Mouse (Mus musculus) olfactory bulb, adult 2 months (tissue): ENCODE data around the gene Serping1. TPM values are rescaled to one million over a fixed set of nuclear protein-coding genes. Genes with fewer than 3 reads are reported as not detected.

Experiments used
- H3K27ac ChIP-seq: fragments of 200-500 bp; 2 replicates; pipeline ENCODE4 v1.5.1; 2012; ENCODE audit warnings: low read depth, low read length; ENCODE audit not compliant: insufficient read depth
- H3K4me1 ChIP-seq: fragments of 200-500 bp; 2 replicates; pipeline ENCODE4 v1.6.1; 2012; ENCODE audit warnings: low read length; ENCODE audit not compliant: control insufficient read depth, insufficient read depth
- H3K4me3 ChIP-seq: fragments of 200-500 bp; 2 replicates; pipeline ENCODE4 v1.5.1; 2012; ENCODE audit warnings: mild to moderate bottlenecking, low read depth, low read length, moderate library complexity; ENCODE audit not compliant: insufficient read depth
- CTCF ChIP-seq: fragments of 200-500 bp; IDR thresholded peaks from 2 replicates; pipeline ENCODE4 v1.5.1; 2012; ENCODE audit warnings: low read depth, mild to moderate bottlenecking, low read length, moderate library complexity; ENCODE audit not compliant: insufficient read depth
- POLR2A ChIP-seq: fragments of 200-500 bp; IDR thresholded peaks from 2 replicates; pipeline ENCODE4 v1.6.1; 2012; ENCODE audit warnings: mild to moderate bottlenecking, low read depth, low read length, moderate library complexity; ENCODE audit not compliant: insufficient read depth
- WGBS: fragments of 180-500 bp; shearing (Covaris S2); methylation state at CpG from one replicate; pipeline ENCODE4 v1.1.7; 2018; 5-methylcytosine and 5-hydroxymethylcytosine counted together
- polyA plus RNA-seq: library from polyadenylated mRNA; stranded (reverse); fragments of >200 nt; gene quantifications from 2 replicates; pipeline ENCODE4 v1.2.4, GENCODE M21; 2012; ENCODE audit warnings: low replicate concordance; ENCODE audit not compliant: missing spikeins, insufficient read depth, insufficient read length

Serping1 gene
- polyA plus RNA-seq, 1 experiment, result not detected

DNA sequence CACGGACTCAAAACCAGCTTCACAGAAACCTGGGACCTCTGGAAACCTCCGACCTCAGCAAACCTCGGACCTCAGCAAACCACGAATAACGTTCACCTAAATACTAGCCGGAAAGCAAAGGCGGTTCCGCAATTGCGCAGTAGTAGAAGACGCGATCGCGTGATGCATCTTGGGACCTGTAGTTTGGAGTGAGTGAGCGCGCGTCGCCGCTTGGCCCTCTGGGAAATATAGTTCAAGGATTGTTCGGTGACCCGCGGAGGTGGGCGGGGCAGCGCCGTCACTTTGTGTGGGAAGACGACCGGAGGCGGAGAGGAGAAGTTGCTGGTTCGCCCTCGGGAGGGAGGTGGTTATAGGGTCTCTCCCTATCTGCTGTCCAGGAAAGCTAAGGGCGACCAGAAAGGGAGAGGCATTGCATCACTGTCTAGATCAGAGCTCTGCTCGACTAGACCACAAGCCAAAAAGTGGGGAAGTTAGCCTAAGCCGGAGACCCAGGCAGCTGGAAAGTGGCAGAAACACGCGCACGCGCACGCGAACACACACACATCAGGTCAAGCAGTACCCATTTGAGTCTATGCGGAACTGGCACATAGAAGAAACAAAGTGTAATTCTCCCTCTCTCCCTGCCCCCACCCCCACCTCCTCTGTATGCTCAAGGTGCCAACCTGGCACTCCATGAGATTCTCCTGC, 47.9 kb downstream of the Serping1 start, which contains the start of gene Clp1:
Gene Clp1, minus strand, starts transcription at position 179 of the 687 bp plus-strand sequence.
- Histone ChIP-seq H3K4me3 (peak within 1 kb of the TSS; percentile 61), H3K4me1 (peaks cover 9% of the 10 kb centered on the region), H3K27ac (peak within 1 kb of the TSS; percentile 58)
- peak; percentile 54; the same call in 1 of the 2 replicates for TF ChIP-seq POLR2A
- TF ChIP-seq CTCF, result no peak
- under 1% methylated on average over 39 of the region's 39 CpGs for whole genome bisulfite sequencing

DNA sequence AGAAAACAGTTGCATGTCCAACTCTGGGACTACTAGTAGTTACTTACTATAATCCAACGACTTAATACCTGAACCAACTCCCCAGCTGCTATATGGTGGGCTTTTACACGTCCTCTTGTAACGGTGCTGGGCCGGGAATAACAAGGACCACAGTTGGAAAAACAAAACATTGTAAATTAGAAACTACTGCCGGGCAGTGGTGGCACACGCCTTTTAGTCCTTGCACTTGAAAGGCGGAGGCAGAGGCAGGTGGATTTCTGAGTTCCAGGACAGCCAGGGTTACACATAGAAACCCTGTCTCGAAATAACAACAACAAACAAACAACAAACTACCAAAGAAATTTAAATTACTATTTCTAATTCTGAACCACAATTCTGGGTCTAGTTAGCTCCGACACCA, 48.5 kb downstream of the Serping1 start:
- no peak for TF ChIP-seq CTCF
- TF ChIP-seq POLR2A, result no peak
- H3K4me3 ChIP-seq, result peak overlapping the region; percentile 61
- peaks cover 9% of the 10 kb centered on the region for H3K4me1 ChIP-seq
- 2% methylated on average over 9 of the region's 9 CpGs for WGBS
- H3K27ac ChIP-seq, result no peak overlapping the region

DNA sequence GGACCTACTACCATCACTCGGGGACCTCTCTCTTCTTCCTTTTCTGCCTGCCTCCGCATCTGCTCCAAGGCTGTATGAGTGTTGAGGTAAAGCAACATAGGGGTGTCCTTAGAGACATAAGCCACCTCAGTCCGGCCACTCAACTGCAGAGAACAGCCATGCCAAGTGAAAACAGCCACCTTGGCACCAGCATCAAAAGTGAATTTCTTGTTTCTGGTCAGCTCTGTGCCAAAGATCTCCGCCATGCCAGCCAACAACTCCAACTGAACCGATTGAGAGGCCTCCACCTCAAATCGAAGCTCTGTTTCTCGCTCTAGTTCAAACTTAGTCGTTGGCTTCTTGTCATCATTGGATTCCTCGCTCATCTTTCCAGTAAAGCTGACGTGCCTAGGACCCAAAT, 49.5 kb downstream of the Serping1 start:
- TF ChIP-seq CTCF, result no peak
- no peak for TF ChIP-seq POLR2A
- H3K4me1 ChIP-seq, result peaks cover 9% of the 10 kb centered on the region
- H3K27ac ChIP-seq, result no peak overlapping the region
- no peak overlapping the region for H3K4me3 ChIP-seq
- 86% methylated on average over 10 of the region's 10 CpGs for WGBS

DNA sequence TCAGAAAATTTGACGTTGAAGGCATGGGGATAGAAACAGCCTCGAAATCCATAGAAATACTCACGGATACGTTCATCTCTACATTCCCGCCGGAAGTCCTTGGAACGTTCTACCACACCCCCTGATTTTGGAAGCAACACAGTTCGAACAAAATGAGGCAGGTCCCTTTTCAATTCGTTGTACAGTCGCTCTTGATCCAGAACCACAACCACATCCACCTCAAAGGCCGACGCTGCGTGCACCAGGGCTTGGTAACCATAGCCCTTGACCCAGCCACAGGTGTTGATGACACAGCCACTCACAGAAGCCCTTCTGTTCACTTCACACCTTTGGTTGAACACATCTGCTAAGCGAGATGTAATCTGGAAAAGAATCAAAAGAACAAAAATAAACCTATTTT, 51.4 kb downstream of the Serping1 start:
- H3K27ac ChIP-seq, result no peak overlapping the region
- no peak for TF ChIP-seq POLR2A
- TF ChIP-seq CTCF, result no peak
- 95% methylated on average over 14 of the region's 14 CpGs for WGBS

DNA sequence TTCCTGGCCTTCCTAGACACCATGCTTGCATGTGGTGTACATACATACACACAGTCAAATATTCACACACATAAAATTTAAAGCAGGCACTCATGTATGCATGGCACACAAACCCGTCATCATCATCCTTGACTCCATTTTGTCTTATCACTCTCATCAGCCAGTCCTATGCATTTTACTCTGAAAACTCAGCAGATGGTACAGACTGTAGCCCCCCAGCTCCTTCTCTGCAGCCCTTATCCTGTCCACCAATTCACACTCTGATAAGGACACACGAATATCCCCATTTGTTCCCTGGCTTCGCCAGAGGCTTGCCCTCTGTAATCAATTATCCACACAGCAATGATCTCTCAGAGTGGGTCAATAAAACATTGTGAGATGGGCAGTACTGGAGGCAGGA, 54.1 kb downstream of the Serping1 start:
- TF ChIP-seq CTCF (no peak), POLR2A (no peak)
- WGBS, result 92% methylated on average over 3 of the region's 3 CpGs

More for the DNA sequence above, 51.4 kb downstream of the Serping1 start:
- H3K4me1 ChIP-seq, result peaks cover 9% of the 10 kb centered on the region
- H3K4me3 ChIP-seq, result no peak overlapping the region

DNA sequence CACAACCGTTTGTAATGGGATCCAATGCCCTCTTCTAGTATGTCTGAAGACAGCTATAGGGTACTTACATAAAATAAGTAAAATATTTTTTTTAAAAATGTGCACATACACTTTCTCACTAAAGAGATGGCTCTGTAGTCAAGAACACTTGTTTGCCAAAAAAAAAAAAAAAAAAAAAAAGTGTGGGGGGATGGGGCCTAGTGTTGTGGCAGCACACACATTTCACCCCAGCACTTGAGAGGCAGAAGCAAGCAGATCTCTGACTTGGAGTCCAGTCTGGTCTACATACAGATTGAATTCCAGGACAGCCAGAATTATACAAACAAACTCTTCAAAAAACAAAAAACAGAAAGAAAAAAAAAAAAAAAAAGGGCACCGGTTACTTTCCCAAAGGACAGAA, 54.5 kb downstream of the Serping1 start:
- no peak overlapping the region for H3K4me3 ChIP-seq
- no peak overlapping the region for H3K27ac ChIP-seq
- TF ChIP-seq CTCF (no peak), POLR2A (no peak)
- WGBS, result 85% methylated on average over 2 of the region's 2 CpGs
- peaks cover 4% of the 10 kb centered on the region for H3K4me1 ChIP-seq

More for the DNA sequence above, 54.1 kb downstream of the Serping1 start:
- Histone ChIP-seq H3K27ac (no peak overlapping the region), H3K4me1 (peaks cover 7% of the 10 kb centered on the region), H3K4me3 (no peak overlapping the region)

DNA sequence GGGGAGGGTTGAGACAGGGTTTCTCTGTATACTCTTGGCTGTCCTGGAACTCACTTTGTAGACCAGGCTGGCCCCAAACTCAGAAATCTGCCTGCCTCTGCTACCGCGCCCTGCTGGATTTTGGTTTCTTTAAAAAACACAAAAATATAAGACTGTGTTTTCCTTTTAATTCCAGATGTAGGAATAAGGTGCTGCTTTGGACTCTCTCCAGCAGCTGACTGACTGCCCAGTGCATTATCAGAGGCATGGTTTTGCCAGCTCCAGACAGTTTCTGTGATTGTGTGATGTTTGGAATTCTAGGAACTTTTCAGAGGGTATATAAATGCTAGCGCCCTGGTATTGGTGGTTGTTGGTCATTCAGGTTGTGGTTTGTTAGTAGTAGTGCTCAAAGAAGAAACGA, 57.9 kb downstream of the Serping1 start:
- Histone ChIP-seq H3K27ac (no peak overlapping the region), H3K4me3 (no peak overlapping the region), H3K4me1 (no peaks in the 10 kb centered on the region)
- WGBS, result 95% methylated on average over 4 of the region's 4 CpGs
- TF ChIP-seq POLR2A (no peak), CTCF (no peak)

DNA sequence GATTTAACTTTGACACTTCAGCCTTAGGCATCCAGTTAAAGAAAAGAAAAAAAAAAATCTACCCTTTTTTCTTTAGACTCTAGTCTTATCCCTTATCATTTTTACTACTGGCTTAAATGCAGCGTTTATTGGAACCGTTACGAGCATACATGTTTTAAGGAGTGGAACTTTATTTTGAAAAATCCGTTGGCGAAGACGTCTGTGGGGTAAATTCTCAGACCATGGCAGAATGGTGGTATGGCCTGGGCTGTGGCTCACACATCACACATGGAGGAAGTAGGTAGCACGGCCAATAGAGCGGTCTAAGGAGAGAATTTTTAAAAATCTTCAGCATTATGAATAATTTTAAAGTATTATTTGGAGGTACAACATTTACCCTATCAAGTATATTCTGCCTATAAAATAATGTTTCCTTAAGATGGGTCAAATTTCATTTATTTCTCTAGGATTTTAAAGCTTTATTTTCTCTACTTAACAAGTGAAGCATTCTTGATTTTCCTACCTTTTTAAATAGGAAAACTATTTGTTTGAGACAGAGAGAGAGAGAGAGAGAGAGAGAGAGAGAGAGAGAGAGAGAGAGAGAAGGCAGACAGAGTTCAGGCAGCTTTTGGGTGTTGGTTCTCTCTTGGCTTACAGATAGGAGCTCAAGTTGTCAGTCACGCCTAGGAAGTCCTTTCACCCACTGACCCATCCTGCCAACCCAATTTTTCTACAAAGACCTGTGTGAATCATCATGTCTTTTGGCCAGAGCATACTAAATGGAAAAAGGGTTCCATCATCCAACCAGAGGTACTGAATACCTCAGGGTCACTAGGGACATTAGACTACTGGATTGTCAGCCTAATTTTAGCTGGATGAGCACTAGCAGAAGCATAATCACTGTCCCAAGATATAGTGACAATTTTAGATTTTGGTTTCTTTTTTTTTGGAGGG, 58.6 kb downstream of the Serping1 start:
- TF ChIP-seq CTCF (no peak), POLR2A (no peak)
- Histone ChIP-seq H3K4me1 (no peaks in the 10 kb centered on the region), H3K4me3 (no peak overlapping the region), H3K27ac (peak overlapping the region; percentile 95)
- WGBS, result 27% methylated on average over 9 of the region's 9 CpGs
